Mouse (Mus musculus) thymus, adult 2 months (tissue): ENCODE data around the gene Lancl2. TPM values are rescaled to one million over a fixed set of nuclear protein-coding genes. Genes with fewer than 3 reads are reported as not detected.

Experiments used
- DNase-seq: peaks from one replicate; pipeline ENCODE4 v3.0.0; 2021
- H3K27ac ChIP-seq: fragments of 200-500 bp; 2 replicates; pipeline ENCODE4 v1.5.1; 2012; ENCODE audit warnings: low read length, control low read depth; ENCODE audit not compliant: control insufficient read depth, insufficient read depth
- H3K27me3 ChIP-seq: fragments of 200-500 bp; 2 replicates; pipeline ENCODE4 v1.6.1; 2012; ENCODE audit warnings: mild to moderate bottlenecking, low read length, moderate library complexity, mixed read lengths; ENCODE audit not compliant: control insufficient read depth, insufficient read depth
- H3K36me3 ChIP-seq: fragments of 200-500 bp; 2 replicates; pipeline ENCODE4 v1.6.1; 2012; ENCODE audit warnings: mild to moderate bottlenecking, low read length, moderate library complexity; ENCODE audit not compliant: control insufficient read depth, insufficient read depth
- H3K4me1 ChIP-seq: fragments of 200-500 bp; replicated peaks from 2 replicates; pipeline ENCODE4 v1.6.1; 2012; ENCODE audit warnings: low read length; ENCODE audit not compliant: control insufficient read depth, insufficient read depth
- H3K4me3 ChIP-seq: fragments of 200-500 bp; 2 replicates; pipeline ENCODE4 v1.5.1; 2012; ENCODE audit warnings: mild to moderate bottlenecking, low read length, control low read depth, moderate library complexity; ENCODE audit not compliant: control insufficient read depth, insufficient read depth
- CTCF ChIP-seq: fragments of 200-500 bp; IDR thresholded peaks from 2 replicates; pipeline ENCODE4 v1.5.1; 2012; ENCODE audit warnings: mild to moderate bottlenecking, control low read depth, low read length, moderate library complexity, borderline replicate concordance; ENCODE audit not compliant: control insufficient read depth, poor library complexity, insufficient read depth; ENCODE audit errors: extremely low read depth
- POLR2A ChIP-seq: fragments of 200-500 bp; IDR thresholded peaks from 2 replicates; pipeline ENCODE4 v1.6.1; 2012; ENCODE audit warnings: mild to moderate bottlenecking, low read length, control low read depth, moderate library complexity; ENCODE audit not compliant: control insufficient read depth, poor library complexity, insufficient read depth; ENCODE audit errors: extremely low read depth
- WGBS: fragments of 180-500 bp; shearing (Covaris S2); methylation state at CpG from one replicate; pipeline ENCODE4 v1.1.7; 2018; 5-methylcytosine and 5-hydroxymethylcytosine counted together
- polyA plus RNA-seq: library from polyadenylated mRNA; depleted of rRNA; stranded (reverse); fragments of >200 nt; gene quantifications from 2 replicates; pipeline ENCODE4 v1.2.3, GENCODE M21; 2012

Lancl2 gene
- polyA plus RNA-seq, 1 experiment = 4.3 TPM

DNA sequence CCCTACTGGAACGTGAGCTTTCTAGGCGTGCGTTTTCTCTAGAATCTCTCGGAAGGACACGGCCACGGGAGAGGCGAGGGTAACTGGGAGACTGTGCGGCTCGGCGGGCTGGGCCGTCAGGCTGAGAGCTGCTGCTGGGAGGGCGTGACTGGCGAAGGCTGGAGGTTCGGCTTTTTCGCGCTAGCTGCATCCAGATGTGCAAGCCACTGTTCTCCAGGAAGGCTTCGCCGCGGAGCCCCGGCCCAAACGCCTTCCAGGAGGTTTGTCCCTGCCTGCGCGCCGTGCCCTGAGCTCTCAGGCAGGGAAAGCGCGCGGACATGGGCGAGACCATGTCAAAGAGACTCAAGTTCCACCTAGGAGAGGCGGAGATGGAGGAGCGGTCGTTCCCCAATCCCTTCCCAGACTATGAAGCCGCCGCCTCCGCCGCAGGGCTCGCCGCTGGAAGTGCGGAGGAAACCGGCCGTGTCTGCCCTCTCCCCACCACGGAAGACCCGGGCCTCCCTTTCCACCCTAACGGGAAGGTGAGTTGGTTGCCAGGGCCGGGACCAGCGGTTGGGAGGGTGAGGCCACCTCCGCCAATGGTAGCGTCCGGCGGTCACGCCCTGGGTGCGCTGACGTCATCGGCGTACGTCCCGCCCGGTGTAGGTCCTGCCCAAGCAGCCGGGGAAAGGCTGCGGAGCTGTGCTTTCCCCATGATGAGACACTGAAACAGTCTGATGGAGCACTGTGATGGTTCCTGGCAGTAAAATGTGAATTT is 581 bp downstream of the Lancl2 start:
- TF ChIP-seq POLR2A (peak; percentile 62; the same call in 1 of the 2 replicates), CTCF (no peak; the same call in 1 of the 2 replicates)
- under 1% methylated on average over 59 of the region's 59 CpGs for WGBS
- H3K4me3 ChIP-seq = peak overlapping the region; percentile 90
- DNase-seq = peak; percentile 94
- H3K27me3 ChIP-seq = no peaks in the 10 kb centered on the region
- peaks cover 2% of the 10 kb centered on the region for H3K4me1 ChIP-seq
- H3K27ac ChIP-seq = peak overlapping the region; percentile 51
- no peaks in the 10 kb centered on the region for H3K36me3 ChIP-seq

DNA sequence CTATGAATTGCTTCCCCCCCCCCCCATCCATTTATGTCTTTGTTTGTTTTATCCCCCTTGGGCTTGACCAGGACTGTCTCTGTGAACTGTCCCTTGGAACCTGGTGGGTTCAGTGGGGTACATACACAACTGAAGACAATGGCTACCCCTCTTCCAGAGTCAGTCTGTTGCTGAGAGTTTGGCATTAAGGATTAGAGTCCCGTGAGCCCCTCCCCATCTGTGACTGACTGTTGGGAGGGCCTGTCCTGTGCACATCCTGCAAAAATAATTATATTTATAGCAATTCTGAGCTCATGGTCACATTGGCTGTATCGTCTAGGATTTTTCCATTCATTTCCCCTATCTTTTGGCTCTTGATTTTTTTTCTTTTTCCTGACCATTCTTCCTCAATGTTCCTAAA is 1.4 kb downstream of the Lancl2 start:
- no peak overlapping the region for H3K27ac ChIP-seq
- no peak for DNase-seq
- H3K36me3 ChIP-seq = no peaks in the 10 kb centered on the region
- 0 out of 2 replicates have a peak overlapping the region, but pooled peaks have one; percentile 1 for H3K4me3 ChIP-seq
- WGBS = 27% methylated on average over 2 of the region's 2 CpGs
- no peak for TF ChIP-seq POLR2A
- TF ChIP-seq CTCF = no peak
- peaks cover 2% of the 10 kb centered on the region for H3K4me1 ChIP-seq
- no peaks in the 10 kb centered on the region for H3K27me3 ChIP-seq

DNA sequence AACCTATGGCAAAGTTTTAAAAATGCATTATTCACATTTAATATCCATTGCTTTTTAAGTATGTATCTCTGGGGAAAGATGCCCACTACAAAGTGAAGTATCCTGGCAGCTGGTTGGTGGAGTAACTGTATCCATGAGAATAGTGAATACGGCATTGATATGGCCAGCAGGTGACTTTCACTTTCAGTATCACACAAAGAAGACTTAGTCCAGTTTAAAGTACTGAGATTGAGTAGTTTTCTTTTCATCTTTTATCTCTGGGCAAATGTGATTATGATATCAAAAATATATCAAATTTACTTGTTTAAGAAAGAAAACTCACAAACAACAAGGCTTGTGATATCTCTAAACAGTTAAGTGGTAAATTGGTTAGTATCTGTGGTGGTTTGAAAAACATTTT is 4.4 kb downstream of the Lancl2 start:
- 38% methylated on average over 1 of the region's 1 CpGs for WGBS

DNA sequence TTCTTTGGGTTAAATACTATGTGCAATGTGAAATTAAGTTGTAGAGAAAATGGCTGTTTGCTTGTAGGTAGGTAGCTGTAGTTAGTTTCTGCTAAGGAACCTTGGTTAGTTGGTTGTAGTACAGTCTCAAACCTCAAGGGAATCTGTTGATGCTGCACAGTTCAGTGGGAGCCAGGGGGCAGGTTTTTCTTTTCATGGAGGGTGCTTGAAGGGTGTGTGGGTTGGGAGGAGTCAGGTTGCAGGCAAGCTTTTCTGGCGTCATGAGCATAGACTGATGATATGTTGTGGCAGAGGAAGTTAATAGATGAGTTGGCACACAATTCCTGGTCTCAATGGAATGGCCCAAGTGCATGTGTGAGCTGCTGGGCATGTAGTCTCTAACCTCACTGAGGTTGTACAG is 9.4 kb downstream of the Lancl2 start:
- Histone ChIP-seq H3K4me1 (no peaks in the 10 kb centered on the region), H3K4me3 (no peak overlapping the region), H3K27ac (no peak overlapping the region), H3K36me3 (no peaks in the 10 kb centered on the region), H3K27me3 (no peaks in the 10 kb centered on the region)
- no peak for DNase-seq
- 48% methylated on average over 1 of the region's 1 CpGs for WGBS
- no peak for TF ChIP-seq POLR2A
- TF ChIP-seq CTCF = no peak

More for the DNA sequence above, 4.4 kb downstream of the Lancl2 start:
- Histone ChIP-seq H3K27ac (no peak overlapping the region), H3K4me3 (no peak overlapping the region), H3K36me3 (no peaks in the 10 kb centered on the region), H3K4me1 (peaks cover 2% of the 10 kb centered on the region), H3K27me3 (no peaks in the 10 kb centered on the region)
- DNase-seq = no peak
- no peak for TF ChIP-seq POLR2A
- no peak for TF ChIP-seq CTCF

DNA sequence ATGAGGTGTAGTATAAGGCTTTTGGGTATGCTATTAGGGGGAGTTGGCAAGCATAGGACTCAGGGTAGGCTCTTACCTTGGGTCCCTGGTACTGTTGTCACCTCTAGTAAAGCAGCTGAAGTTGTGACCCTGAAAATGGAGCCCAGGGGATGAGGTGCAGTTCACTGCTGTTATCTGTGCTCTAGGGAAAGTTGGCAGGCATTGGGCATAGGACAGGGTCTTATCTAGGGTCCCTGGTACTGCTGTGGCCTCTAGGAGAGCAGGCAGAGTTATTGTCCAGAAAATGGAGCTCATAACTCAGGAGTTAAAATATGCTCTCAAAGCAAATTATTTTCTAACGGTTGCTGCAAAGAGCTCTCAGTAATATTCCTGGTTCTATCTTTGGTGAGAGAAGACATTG is 19.0 kb downstream of the Lancl2 start:
- no peak for TF ChIP-seq POLR2A
- no peak for TF ChIP-seq CTCF
- Histone ChIP-seq H3K4me3 (no peak overlapping the region), H3K4me1 (no peaks in the 10 kb centered on the region), H3K27me3 (no peaks in the 10 kb centered on the region), H3K36me3 (no peaks in the 10 kb centered on the region), H3K27ac (no peak overlapping the region)
- DNase-seq = no peak
- WGBS = 97% methylated on average over 1 of the region's 1 CpGs

DNA sequence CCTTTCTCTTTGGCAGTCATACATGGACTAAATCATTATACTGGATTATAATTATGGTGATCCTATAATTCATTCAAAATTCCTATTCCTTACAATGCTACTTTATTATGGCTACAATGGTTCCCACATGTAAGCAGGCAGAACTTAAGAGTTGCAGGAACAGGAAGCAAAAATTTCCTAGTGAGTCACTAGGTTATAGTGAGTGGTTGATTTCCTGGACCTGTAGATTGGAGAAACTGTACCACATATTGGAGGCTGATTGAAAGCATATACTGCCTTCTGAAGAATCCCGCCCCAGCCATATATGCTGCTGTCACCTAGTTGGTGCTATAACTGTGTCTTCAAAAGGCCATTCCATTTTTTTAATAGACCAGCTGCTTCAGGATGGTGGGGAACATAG is 40.4 kb downstream of the Lancl2 start:
- no peak for DNase-seq
- no peak overlapping the region for H3K27ac ChIP-seq
- no peak for TF ChIP-seq POLR2A
- no peak for TF ChIP-seq CTCF
- H3K4me3 ChIP-seq = no peak overlapping the region
- H3K4me1 ChIP-seq = no peaks in the 10 kb centered on the region; the same call in 1 of the 2 replicates
- no peaks in the 10 kb centered on the region for H3K27me3 ChIP-seq
- H3K36me3 ChIP-seq = no peaks in the 10 kb centered on the region
- 95% methylated on average over 1 of the region's 1 CpGs for WGBS
